ENCODE assay signal across 8 mouse cellular contexts in the genomic region with DNA sequence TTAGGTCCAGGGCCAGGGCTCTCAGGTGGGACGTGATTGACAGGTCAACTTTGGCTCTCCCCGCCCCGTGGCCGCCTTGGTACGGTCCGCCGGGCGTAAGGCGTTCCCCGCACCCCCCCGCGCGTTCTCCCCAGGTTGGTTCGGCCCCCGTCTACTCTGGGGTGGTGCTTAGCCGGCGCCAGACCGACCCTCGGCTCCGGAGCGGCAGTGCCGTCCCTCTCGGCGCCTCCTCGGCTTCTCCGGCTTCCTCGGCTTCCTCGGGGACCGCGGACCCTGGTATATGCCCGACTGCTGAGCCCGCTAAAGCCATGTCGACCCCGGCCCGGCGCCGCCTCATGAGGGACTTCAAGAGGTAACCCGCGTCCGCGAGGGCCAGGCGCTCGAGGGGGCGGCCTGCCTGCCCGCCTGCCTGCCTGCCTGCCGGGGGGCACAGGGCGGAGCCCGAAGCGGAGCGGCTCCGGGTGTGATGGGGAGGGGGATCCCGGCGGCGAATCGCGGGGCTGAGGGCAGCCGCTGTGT. TPM values are rescaled to one million over a fixed set of nuclear protein-coding genes. Genes with fewer than 3 reads are reported as not detected.
DNase-seq lines count a peak whose midpoint lies in the region; ATAC-seq and TF ChIP-seq lines count a peak whose summit lies in the region.

No protein-coding gene starts in this region.

- TF ChIP-seq POLR2A in thymus, adult 2 months (IDR thresholded peaks at IDR 0.05; ENCODE audit: control insufficient read depth, extremely low read depth, insufficient read depth, low read length, poor library complexity) = peak; percentile 93

- TF ChIP-seq CTCF in thymus, adult 2 months (IDR thresholded peaks at IDR 0.05; ENCODE audit: borderline replicate concordance, control insufficient read depth, extremely low read depth, insufficient read depth, low read length, poor library complexity) = 0 out of 2 replicates have a peak, but pooled peaks have one; percentile 11

- peak overlapping the region; percentile 46 for H3K4me2 ChIP-seq in hindbrain, embryonic 11.5 days (replicated peaks; ENCODE audit: low read depth, low read length)
- H3K4me2 ChIP-seq in lung, embryonic 16.5 days (ENCODE audit: low read depth, low read length) = peak overlapping the region; percentile 57

- 17% methylated on average over 43 of the region's 57 CpGs for WGBS in hindbrain, embryonic 11.5 days
- whole genome bisulfite sequencing in lung, embryonic 16.5 days = 11% methylated on average over 43 of the region's 57 CpGs
- WGBS in thymus, adult 2 months = under 1% methylated on average over 52 of the region's 57 CpGs

- H3K27me3 ChIP-seq in hindbrain, embryonic 11.5 days (ENCODE audit: control insufficient read depth, insufficient read depth, low read length) = no peaks in the 10 kb centered on the region
- H3K27me3 ChIP-seq in lung, embryonic 16.5 days (ENCODE audit: control insufficient read depth, insufficient read depth, low read depth, low read length) = no peaks in the 10 kb centered on the region
- H3K27me3 ChIP-seq in thymus, adult 2 months (ENCODE audit: control insufficient read depth, insufficient read depth, low read length) = no peaks in the 10 kb centered on the region

- H3K4me3 ChIP-seq in hindbrain, embryonic 11.5 days (ENCODE audit: low read depth, low read length) = peak overlapping the region; percentile 65
- H3K4me3 ChIP-seq in lung, embryonic 16.5 days (ENCODE audit: low read length) = peak overlapping the region; percentile 74
- peak overlapping the region; percentile 89 for H3K4me3 ChIP-seq in thymus, adult 2 months (ENCODE audit: control insufficient read depth, insufficient read depth, low read length)

- peak overlapping the region; percentile 80 for H3K9ac ChIP-seq in hindbrain, embryonic 11.5 days (ENCODE audit: low read depth, low read length)
- peak overlapping the region; percentile 83 for H3K9ac ChIP-seq in lung, embryonic 16.5 days (ENCODE audit: low read length)

- H3K36me3 ChIP-seq in hindbrain, embryonic 11.5 days (ENCODE audit: control insufficient read depth, insufficient read depth, low read length) = no peaks in the 10 kb centered on the region
- no peaks in the 10 kb centered on the region for H3K36me3 ChIP-seq in lung, embryonic 16.5 days (ENCODE audit: control insufficient read depth, insufficient read depth, low read length)
- H3K36me3 ChIP-seq in thymus, adult 2 months (ENCODE audit: control insufficient read depth, insufficient read depth, low read length) = no peaks in the 10 kb centered on the region

- H3K4me1 ChIP-seq in hindbrain, embryonic 11.5 days (replicated peaks; ENCODE audit: control insufficient read depth, insufficient read depth, low read length) = no peaks in the 10 kb centered on the region
- no peaks in the 10 kb centered on the region for H3K4me1 ChIP-seq in lung, embryonic 16.5 days (replicated peaks; ENCODE audit: control insufficient read depth, insufficient read depth, low read length)
- H3K4me1 ChIP-seq in thymus, adult 2 months (replicated peaks; ENCODE audit: control insufficient read depth, insufficient read depth, low read length) = no peaks in the 10 kb centered on the region; the same call in 1 of the 2 replicates

- H3K27ac ChIP-seq in hindbrain, embryonic 11.5 days (ENCODE audit: low read depth, low read length) = peak overlapping the region; percentile 51
- peak overlapping the region; percentile 68 for H3K27ac ChIP-seq in lung, embryonic 16.5 days (ENCODE audit: low read length)
- H3K27ac ChIP-seq in thymus, adult 2 months (ENCODE audit: control insufficient read depth, insufficient read depth, low read length) = peak overlapping the region; percentile 27; the same call in 1 of the 2 replicates

- ATAC-seq in hindbrain, embryonic 11.5 days (ENCODE audit: low FRiP score) = peak; percentile 97
- ATAC-seq in lung, embryonic 16.5 days (ENCODE audit: low read depth) = peak; percentile 97

- peak; percentile 92 for DNase-seq in Muller cell, postnatal 12 days (ENCODE audit: inconsistent ontology term)
- peak; percentile 88 for DNase-seq in cerebellum, adult 9-11 months
- peak; percentile 53 to 83 for DNase-seq in frontal cortex, adult 2 months (ENCODE audit: extremely low spot score in 1 of 2, low spot score in 1 of 2)
- DNase-seq in hindbrain, embryonic 11.5 days (ENCODE audit: low spot score) = peak; percentile 81
- peak; percentile 69 for DNase-seq in layer of hippocampus, adult 9-11 months
- peak; percentile 74 for DNase-seq in ovary, adult 18-20 months (ENCODE audit: low spot score)
- peak; percentile 89 for DNase-seq in thymus, adult 2 months

- no peaks in the 10 kb centered on the region for H3K9me3 ChIP-seq in hindbrain, embryonic 11.5 days (ENCODE audit: control insufficient read depth, low read length)
- H3K9me3 ChIP-seq in lung, embryonic 16.5 days (ENCODE audit: control insufficient read depth, low read length) = no peaks in the 10 kb centered on the region

RNA-seq across cellular contexts. Expression of a gene that starts 0.3 kb away (rescaled TPM):
- polyA plus RNA-seq in frontal cortex, adult 2 months (2012; rRNA removed) = 26.7 and 29.0 TPM in 2 replicates
- polyA plus RNA-seq in hindbrain, embryonic 11.5 days (2014; fragmentation: Nextera tagmentation; extraction: Ambion mirVana) = 38.9 and 41.4 TPM in 2 replicates
- polyA plus RNA-seq in lung, embryonic 16.5 days (2015; fragmentation: Nextera tagmentation; extraction: Ambion mirVana) = 33.6 and 38.7 TPM in 2 replicates
- 15.3 and 18.9 TPM in 2 replicates for polyA plus RNA-seq in thymus, adult 2 months (2012; rRNA removed)

RNA-seq across cellular contexts. Expression of a gene that starts 0.5 kb away (rescaled TPM):
- 42.8 and 48.8 TPM in 2 replicates for polyA plus RNA-seq in frontal cortex, adult 2 months (2012; rRNA removed)
- polyA plus RNA-seq in hindbrain, embryonic 11.5 days (2014; fragmentation: Nextera tagmentation; extraction: Ambion mirVana) = 123 and 138 TPM in 2 replicates
- polyA plus RNA-seq in lung, embryonic 16.5 days (2015; fragmentation: Nextera tagmentation; extraction: Ambion mirVana) = 131 and 141 TPM in 2 replicates
- polyA plus RNA-seq in thymus, adult 2 months (2012; rRNA removed) = 45.9 and 53.4 TPM in 2 replicates

RNA-seq across cellular contexts. Expression of a gene that starts 28.5 kb away (rescaled TPM):
- 17.9 and 19.8 TPM in 2 replicates for polyA plus RNA-seq in frontal cortex, adult 2 months (2012; rRNA removed)
- 7.9 and 8.4 TPM in 2 replicates for polyA plus RNA-seq in hindbrain, embryonic 11.5 days (2014; fragmentation: Nextera tagmentation; extraction: Ambion mirVana)
- 1.3 and 1.8 TPM in 2 replicates for polyA plus RNA-seq in lung, embryonic 16.5 days (2015; fragmentation: Nextera tagmentation; extraction: Ambion mirVana)
- 1.2 and 1.7 TPM in 2 replicates for polyA plus RNA-seq in thymus, adult 2 months (2012; rRNA removed)

Comparison
In these comparisons a context has a peak if more than half of its experiments do, and no peak if none do; other contexts are left out.
1. Peak in every context shown above with its lines: DNase-seq, ATAC-seq, H3K4me3 ChIP-seq and H3K27ac ChIP-seq.